Mouse (Mus musculus): ENCODE data around the gene Hal. TPM values are rescaled to one million over a fixed set of nuclear protein-coding genes. Genes with fewer than 3 reads are reported as not detected.
"Not testable (repeated sequence)": the region's sequence is repeated elsewhere in the genome, so short reads cannot be mapped to it uniquely, and the experiment has no call there.

Hal gene
- polyA plus RNA-seq, 1 experiment from 2014 or later, result 0.84 TPM

GRCm38 (mm10) chr10:93544172-93544571, 55.6 kb downstream of the Hal start:
- Histone ChIP-seq H3K9ac (no peak overlapping the region), H3K27ac (no peak overlapping the region), H3K4me2 (replicated peaks) (no peak overlapping the region), H3K27me3 (replicated peaks) (no peaks in the 10 kb centered on the region), H3K4me1 (replicated peaks) (peaks cover 6% of the 10 kb centered on the region), H3K4me3 (replicated peaks) (no peak overlapping the region), H3K9me3 (no peaks in the 10 kb centered on the region), H3K36me3 (no peaks in the 10 kb centered on the region)
- 76% methylated on average over 5 of the region's 5 CpGs for WGBS
- ATAC-seq, result no peak

GRCm38 (mm10) chr10:93547741-93548270, 59.2 kb downstream of the Hal start:
- Histone ChIP-seq H3K4me2 (replicated peaks) (no peak overlapping the region), H3K4me1 (replicated peaks) (no peaks in the 10 kb centered on the region), H3K27ac (no peak overlapping the region), H3K9ac (no peak overlapping the region), H3K27me3 (replicated peaks) (no peaks in the 10 kb centered on the region), H3K9me3 (no peaks in the 10 kb centered on the region), H3K4me3 (replicated peaks) (no peak overlapping the region), H3K36me3 (no peaks in the 10 kb centered on the region)
- ATAC-seq, result no peak
- WGBS, result 92% methylated on average over 4 of the region's 4 CpGs

- Histone ChIP-seq H3K27ac (no peak overlapping the region), H3K27me3 (replicated peaks) (no peaks in the 10 kb centered on the region), H3K4me1 (replicated peaks) (no peaks in the 10 kb centered on the region), H3K9ac (no peak overlapping the region), H3K4me3 (replicated peaks) (no peak overlapping the region), H3K4me2 (replicated peaks) (no peak overlapping the region), H3K36me3 (no peaks in the 10 kb centered on the region), H3K9me3 (no peaks in the 10 kb centered on the region)
- 15% methylated on average over 7 of the region's 7 CpGs for WGBS
- peak; percentile 77 for ATAC-seq
Measured at GRCm38 (mm10) chr10:93548991-93549390, 60.4 kb downstream of the Hal start.

- Histone ChIP-seq H3K9me3 (no peaks in the 10 kb centered on the region), H3K4me3 (replicated peaks) (no peak overlapping the region), H3K4me1 (replicated peaks) (no peaks in the 10 kb centered on the region), H3K4me2 (replicated peaks) (no peak overlapping the region), H3K36me3 (no peaks in the 10 kb centered on the region), H3K9ac (no peak overlapping the region), H3K27ac (no peak overlapping the region), H3K27me3 (replicated peaks) (no peaks in the 10 kb centered on the region)
- 53% methylated on average over 10 of the region's 10 CpGs for WGBS
- ATAC-seq, result no peak
Measured at GRCm38 (mm10) chr10:93549821-93550220, 61.3 kb downstream of the Hal start.

- Histone ChIP-seq H3K9me3 (no peaks in the 10 kb centered on the region), H3K4me3 (replicated peaks) (no peak overlapping the region)
- ATAC-seq, result no peak
Measured at GRCm38 (mm10) chr10:93552596-93552995, 64.0 kb downstream of the Hal start.

GRCm38 (mm10) chr10:93557971-93558370, 69.4 kb downstream of the Hal start:
- not testable (repeated sequence) for H3K36me3 ChIP-seq; ATAC-seq; H3K9me3 ChIP-seq; H3K27me3 ChIP-seq (replicated peaks); H3K9ac ChIP-seq; H3K4me1 ChIP-seq (replicated peaks); H3K4me2 ChIP-seq (replicated peaks); H3K27ac ChIP-seq; H3K4me3 ChIP-seq (replicated peaks)
- 59% methylated on average over 2 of the region's 2 CpGs for WGBS

More at GRCm38 (mm10) chr10:93552596-93552995, 64.0 kb downstream of the Hal start:
- H3K4me2 ChIP-seq (replicated peaks), result no peak overlapping the region
- no peaks in the 10 kb centered on the region for H3K27me3 ChIP-seq (replicated peaks)
- no peak overlapping the region for H3K9ac ChIP-seq
- 76% methylated on average over 8 of the region's 8 CpGs for WGBS
- no peak overlapping the region for H3K27ac ChIP-seq
- H3K36me3 ChIP-seq, result no peaks in the 10 kb centered on the region
- H3K4me1 ChIP-seq (replicated peaks), result no peaks in the 10 kb centered on the region

GRCm38 (mm10) chr10:93559786-93560185, 71.2 kb downstream of the Hal start:
- Histone ChIP-seq H3K4me3 (replicated peaks) (no peak overlapping the region), H3K9me3 (no peaks in the 10 kb centered on the region), H3K4me1 (replicated peaks) (no peaks in the 10 kb centered on the region), H3K4me2 (replicated peaks) (no peak overlapping the region), H3K9ac (no peak overlapping the region), H3K27ac (no peak overlapping the region), H3K36me3 (no peaks in the 10 kb centered on the region), H3K27me3 (replicated peaks) (no peaks in the 10 kb centered on the region)
- WGBS, result 51% methylated on average over 9 of the region's 9 CpGs
- no peak for ATAC-seq

GRCm38 (mm10) chr10:93564518-93565090, 76.0 kb downstream of the Hal start:
- ATAC-seq, result no peak
- no peaks in the 10 kb centered on the region for H3K4me1 ChIP-seq (replicated peaks)
- H3K9me3 ChIP-seq, result no peaks in the 10 kb centered on the region
- H3K27me3 ChIP-seq (replicated peaks), result no peaks in the 10 kb centered on the region
- WGBS, result 86% methylated on average over 14 of the region's 14 CpGs
- H3K27ac ChIP-seq, result no peak overlapping the region
- no peak overlapping the region for H3K4me3 ChIP-seq (replicated peaks)
- no peak overlapping the region for H3K9ac ChIP-seq
- no peak overlapping the region for H3K4me2 ChIP-seq (replicated peaks)
- no peaks in the 10 kb centered on the region for H3K36me3 ChIP-seq

GRCm38 (mm10) chr10:93567066-93567465, 78.5 kb downstream of the Hal start:
- Histone ChIP-seq H3K27ac (no peak overlapping the region), H3K4me1 (replicated peaks) (no peaks in the 10 kb centered on the region), H3K9ac (no peak overlapping the region), H3K36me3 (no peaks in the 10 kb centered on the region), H3K4me3 (replicated peaks) (no peak overlapping the region), H3K9me3 (no peaks in the 10 kb centered on the region), H3K4me2 (replicated peaks) (no peak overlapping the region), H3K27me3 (replicated peaks) (no peaks in the 10 kb centered on the region)
- 88% methylated on average over 10 of the region's 10 CpGs for WGBS
- ATAC-seq, result no peak

GRCm38 (mm10) chr10:93567841-93568566, 79.4 kb downstream of the Hal start:
- H3K4me3 ChIP-seq (replicated peaks), result no peak overlapping the region
- no peak for ATAC-seq
- no peak overlapping the region for H3K4me2 ChIP-seq (replicated peaks)
- 86% methylated on average over 11 of the region's 11 CpGs for WGBS
- no peaks in the 10 kb centered on the region for H3K9me3 ChIP-seq
- no peaks in the 10 kb centered on the region for H3K36me3 ChIP-seq
- H3K27ac ChIP-seq, result no peak overlapping the region
- H3K9ac ChIP-seq, result no peak overlapping the region
- H3K27me3 ChIP-seq (replicated peaks), result no peaks in the 10 kb centered on the region
- no peaks in the 10 kb centered on the region for H3K4me1 ChIP-seq (replicated peaks)

- Histone ChIP-seq H3K4me3 (replicated peaks) (no peak overlapping the region), H3K4me2 (replicated peaks) (no peak overlapping the region), H3K27ac (no peak overlapping the region), H3K4me1 (replicated peaks) (no peaks in the 10 kb centered on the region), H3K36me3 (no peaks in the 10 kb centered on the region), H3K9me3 (no peaks in the 10 kb centered on the region), H3K27me3 (replicated peaks) (no peaks in the 10 kb centered on the region), H3K9ac (no peak overlapping the region)
- WGBS, result 84% methylated on average over 6 of the region's 6 CpGs
- ATAC-seq, result no peak
Measured at GRCm38 (mm10) chr10:93568671-93569070, 80.1 kb downstream of the Hal start.

Data from intestine, embryonic 15.5 days (tissue).